Mouse (Mus musculus): ENCODE measurements around the gene Megf6.

Gene Megf6

GRCm38 (mm10) chr4:154262071-154262470 is 91.5 kb downstream of the Megf6 start:
- DNase-seq = no peak

GRCm38 (mm10) chr4:154267511-154267910 is 97.0 kb downstream of the Megf6 start:
- peak; percentile 25 for DNase-seq

DNA sequence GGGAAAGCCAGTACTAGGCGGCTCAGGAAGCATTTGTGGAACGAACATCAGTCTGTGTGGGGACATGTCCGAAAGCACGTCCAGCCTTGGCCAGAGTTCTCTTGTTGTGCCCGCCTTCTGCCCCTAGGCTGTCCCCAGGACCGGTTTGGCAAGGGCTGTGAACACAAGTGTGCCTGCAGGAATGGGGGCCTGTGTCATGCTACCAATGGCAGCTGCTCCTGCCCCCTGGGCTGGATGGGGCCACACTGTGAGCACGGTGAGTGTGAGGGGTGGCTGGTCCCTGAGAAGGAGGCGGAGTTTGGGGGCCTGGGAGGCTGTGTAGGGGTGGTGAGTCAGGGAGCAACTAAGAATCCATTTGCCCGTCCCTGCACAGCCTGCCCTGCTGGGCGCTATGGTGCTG is 99.0 kb downstream of the Megf6 start:
- no peak for DNase-seq

- DNase-seq = no peak
These were observed 102.5 kb downstream of the Megf6 start for GRCm38 (mm10) chr4:154273000-154273399.

GRCm38 (mm10) chr4:154279481-154279880 is 109.0 kb downstream of the Megf6 start:
- DNase-seq = no peak

- no peak for DNase-seq
These were observed 113.1 kb downstream of the Megf6 start for GRCm38 (mm10) chr4:154283671-154284070.

DNA sequence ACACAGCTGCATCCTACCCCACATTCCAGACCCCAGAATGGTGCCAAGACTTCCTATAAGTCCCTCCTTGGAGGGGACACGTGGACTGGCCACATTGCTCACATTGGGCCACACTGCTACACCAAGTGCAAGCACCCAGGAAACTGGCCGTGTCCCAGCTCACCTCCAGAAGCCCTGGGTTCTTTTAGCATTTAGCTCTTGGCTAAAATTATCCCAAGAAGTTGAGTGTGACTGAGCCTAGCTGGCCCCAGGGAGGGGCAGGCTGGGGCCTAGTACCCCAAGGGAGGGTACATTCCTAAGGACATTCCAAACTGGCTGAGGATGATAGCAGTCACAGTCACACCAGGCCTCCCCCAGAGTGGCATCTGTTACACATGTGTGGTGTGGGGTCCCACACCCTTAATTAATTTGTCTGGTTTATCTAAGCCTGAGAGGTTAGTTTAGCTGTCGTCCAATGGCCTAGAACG is 123.2 kb downstream of the Megf6 start:
- no peak for DNase-seq

DNA sequence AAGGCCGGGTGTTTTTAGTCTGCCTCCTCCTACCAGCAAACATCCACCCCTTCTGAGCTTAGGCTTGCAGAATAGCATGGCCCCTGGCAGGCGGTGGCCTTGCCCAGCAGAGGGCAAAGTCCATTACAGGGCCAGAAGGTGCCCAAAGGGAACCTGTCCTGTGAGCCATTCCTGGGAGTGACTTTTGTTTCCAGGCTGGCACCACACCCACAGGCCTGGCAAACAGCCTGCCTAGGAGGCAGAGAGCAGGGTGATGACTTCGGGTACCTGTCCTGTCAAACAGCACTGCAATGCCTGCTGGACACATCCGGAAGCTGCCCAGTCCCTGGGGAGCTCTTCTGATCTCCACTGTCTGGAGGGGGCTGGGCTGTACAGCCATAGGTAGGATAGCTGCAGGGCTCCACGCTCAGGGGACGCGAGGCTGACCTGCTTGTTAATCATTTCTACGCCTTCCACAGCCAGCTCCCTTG is 123.8 kb downstream of the Megf6 start:
- DNase-seq = no peak

- no peak for DNase-seq
These were observed 127.2 kb downstream of the Megf6 start for GRCm38 (mm10) chr4:154297761-154298160.

GRCm38 (mm10) chr4:154299541-154300271 is 129.2 kb downstream of the Megf6 start:
- DNase-seq = no peak

DNA sequence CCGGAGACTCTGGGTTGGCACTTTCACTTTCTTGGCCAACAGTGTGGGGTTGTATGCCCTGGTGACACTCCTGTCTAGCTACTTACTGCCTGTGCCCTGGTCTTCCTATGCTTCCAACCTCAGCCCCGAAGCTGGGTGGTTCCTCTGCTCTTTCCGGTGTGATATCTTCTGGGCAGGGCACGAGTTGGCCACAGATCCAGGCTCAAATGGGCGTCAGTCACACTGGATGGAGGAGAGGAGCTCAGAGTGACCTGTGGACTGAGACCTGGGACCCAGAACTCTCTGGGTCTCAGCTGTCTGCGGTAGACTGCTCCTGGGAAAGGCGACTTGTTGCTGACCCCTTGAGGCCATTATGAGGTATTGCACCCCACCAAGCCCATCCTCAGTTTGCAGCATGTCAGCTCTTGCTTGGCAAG is 130.9 kb downstream of the Megf6 start, which contains the start of gene Arhgef16:
Gene Arhgef16, minus strand, starts transcription at position 211 of the 416 bp plus-strand sequence.
- DNase-seq = peak; percentile 25

DNA sequence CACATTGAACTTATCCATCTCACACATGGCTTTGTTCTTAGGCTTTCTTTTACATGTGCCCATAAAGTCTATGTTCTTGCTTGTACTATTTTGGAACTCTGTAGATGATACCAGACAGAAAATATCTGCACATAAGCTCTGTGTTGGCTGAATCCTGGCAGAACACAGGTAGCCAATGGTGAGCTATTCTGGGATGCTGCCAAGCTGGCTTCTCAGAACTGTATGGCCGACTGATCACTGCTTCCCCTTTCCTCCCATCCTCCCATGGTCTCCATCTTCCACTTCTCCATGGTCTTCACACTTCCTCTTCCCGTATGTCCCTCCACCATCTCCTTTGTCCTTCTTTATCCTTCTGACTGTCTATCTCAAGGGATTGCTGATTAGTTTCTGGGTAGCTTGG is 138.6 kb downstream of the Megf6 start:
- DNase-seq = no peak

DNA sequence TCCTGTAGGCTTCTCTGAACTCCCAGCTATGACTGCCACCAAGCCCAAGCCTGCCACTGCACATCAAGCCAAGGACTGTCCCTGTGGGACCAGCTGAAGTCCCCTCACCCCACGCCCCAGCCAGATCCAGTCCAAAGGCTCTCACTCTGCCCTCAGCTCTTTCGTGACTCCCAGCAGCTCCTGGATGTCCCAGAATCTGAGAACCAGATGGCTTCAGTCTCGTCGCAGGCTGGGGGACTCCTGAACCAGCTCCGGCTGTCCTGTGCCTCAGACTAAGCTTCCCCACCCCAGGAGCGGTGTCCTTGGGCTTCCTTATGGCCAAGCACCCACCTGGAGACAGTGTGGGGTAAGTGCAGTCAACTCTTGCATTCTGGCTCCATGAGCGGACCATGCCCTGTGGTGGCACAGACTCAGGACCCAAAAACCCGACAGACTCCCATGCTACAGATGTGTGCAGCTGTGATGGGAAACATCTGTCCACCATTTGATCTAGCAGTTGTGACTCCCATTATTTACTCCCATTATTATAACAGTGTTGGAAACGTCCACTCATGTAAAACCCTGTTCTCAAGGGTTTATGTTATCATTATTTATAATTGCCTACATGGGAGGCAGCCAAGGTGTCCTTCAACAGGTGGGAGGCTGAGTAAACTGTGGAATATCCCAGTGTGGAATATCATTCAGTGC is 140.2 kb downstream of the Megf6 start:
- no peak for DNase-seq

- DNase-seq = no peak
These were observed 141.7 kb downstream of the Megf6 start for GRCm38 (mm10) chr4:154312143-154312812.

DNA sequence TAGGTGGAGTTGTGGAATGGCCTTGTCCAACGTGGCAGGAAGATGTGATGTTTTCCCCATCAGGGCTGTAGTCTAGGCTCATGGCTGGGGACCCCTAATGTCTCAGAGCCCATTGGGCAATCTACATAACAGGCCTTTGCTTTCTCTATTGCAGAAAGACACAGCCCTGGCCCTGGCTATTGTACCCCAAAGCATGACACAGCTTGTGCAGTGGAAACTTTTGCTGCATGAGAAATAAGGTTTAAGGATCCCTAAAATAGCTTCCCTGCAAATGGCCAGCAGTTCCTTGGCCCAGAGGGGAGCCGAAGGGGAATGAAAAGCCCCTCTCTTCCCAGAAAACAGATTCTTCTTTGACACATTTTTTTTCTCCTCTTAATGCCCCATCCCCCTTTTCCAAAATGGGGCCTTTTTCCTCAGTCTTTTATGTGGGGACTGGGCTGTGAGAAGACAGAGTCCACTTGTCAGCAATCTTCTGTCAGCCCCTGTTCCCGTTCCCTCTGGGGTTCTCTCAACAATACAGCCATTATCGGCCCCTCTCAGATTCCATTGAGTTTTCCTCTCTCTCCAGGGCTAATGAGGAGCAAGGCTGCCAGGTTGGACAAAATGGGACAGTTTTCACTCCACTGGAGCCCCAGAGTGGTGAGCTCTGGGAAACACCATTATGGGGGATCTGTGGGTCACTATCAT is 142.5 kb downstream of the Megf6 start:
- DNase-seq = peak; percentile 14

DNA sequence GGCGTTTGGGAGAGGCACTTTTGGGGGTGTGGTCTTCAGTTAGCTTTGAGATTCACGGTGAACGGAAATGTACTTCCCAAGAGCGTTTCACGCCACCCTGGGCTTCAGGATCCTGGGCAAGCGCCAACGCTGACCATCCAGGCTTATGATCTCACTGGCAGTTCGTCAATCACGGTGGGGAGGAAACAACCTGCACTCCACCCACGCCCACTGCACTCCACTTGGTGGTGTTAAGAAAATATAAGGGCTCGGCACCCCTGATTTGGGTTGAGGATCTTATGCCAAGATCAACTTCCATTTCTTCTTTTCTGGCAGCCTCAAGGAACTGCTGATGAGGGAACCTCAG is 143.1 kb downstream of the Megf6 start:
- DNase-seq = no peak

Measured in cerebellum, adult 9-11 months (tissue).